Mouse (Mus musculus): ENCODE results near the gene Slc35a1.
A peak's percentile ranks its signal among the peaks of the same experiment; 100 is the strongest.
"Not testable (repeated sequence)": the region's sequence is repeated elsewhere in the genome, so short reads cannot be mapped to it uniquely, and the experiment has no call there.

Slc35a1 gene

GRCm38 (mm10) chr4:34686874-34687567, at the start of gene Slc35a1:
Gene Slc35a1 (minus strand): TSS chr4:34687438.
- DNase-seq, result peak; percentile 92

- no peak for DNase-seq
Measured at GRCm38 (mm10) chr4:34734461-34734860, 47.2 kb upstream of the Slc35a1 start.

GRCm38 (mm10) chr4:34733415-34733814, 46.2 kb upstream of the Slc35a1 start:
- DNase-seq, result not testable (repeated sequence)

DNA sequence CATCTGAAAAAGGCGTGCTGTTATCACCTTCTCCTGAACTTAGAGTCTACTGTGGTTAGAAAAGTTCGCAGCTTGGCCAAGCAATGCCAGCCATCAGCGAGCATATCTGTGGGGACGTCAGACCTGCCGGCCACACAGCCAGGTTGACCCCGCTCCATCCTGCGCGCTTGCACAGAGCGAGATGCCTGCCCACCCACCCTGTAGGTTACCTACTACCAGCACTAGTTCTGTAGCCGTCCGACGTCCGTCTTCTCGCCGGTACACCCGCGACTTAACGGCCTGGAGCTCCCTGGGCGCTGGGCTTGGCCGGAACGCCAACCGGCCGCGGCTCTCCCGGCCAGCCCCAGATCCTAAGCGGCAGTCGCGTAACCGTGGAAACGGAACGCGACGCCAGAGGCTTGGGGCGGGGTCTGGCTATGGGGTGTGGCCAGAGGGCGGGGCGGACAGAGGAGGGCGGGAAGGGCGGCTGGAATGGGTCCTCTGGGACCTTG, 42.7 kb upstream of the Slc35a1 start, which contains the start of gene Cfap206:
Gene Cfap206, minus strand, starts transcription at position 356 of the 491 bp plus-strand sequence.
- peak; percentile 50 for DNase-seq

DNA sequence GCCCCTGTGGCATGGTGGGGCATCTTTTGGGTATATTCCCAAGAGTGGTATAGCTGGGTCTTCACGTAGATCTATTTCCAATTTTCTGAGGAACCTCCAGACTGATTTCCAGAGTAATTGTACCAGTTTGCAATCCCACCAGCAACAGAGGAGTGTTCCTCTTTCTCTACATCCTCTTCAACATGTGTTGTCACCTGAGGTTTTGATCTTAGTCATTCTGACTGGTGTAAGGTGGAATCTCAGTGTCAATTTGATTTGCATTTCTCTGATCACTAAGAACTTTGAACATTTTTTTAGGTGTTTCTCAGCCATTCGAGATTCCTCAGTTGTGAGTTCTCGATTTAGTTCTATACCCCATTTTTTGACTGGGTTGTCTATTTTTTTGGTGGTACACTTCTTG, 38.5 kb upstream of the Slc35a1 start:
- DNase-seq, result not testable (repeated sequence)

DNA sequence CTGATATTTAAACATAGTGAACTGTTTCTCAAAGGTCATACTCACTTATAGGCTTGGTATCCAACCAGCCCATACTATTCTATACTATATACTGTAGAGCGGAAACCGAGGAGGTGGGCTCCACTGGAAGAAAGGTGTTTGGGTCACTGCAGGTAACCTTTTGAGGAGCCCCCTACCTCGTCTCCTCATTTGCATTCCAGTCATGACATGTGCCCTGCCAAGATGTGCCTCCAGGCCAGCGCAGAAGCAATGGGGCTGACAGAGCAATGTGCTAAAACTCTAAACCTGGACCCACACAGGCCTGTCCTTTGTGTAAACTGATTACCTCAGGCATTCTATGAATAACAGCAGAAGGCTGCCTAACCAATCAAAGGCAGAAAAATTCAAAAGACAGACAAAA, 37.1 kb upstream of the Slc35a1 start:
- DNase-seq, result no peak

DNA sequence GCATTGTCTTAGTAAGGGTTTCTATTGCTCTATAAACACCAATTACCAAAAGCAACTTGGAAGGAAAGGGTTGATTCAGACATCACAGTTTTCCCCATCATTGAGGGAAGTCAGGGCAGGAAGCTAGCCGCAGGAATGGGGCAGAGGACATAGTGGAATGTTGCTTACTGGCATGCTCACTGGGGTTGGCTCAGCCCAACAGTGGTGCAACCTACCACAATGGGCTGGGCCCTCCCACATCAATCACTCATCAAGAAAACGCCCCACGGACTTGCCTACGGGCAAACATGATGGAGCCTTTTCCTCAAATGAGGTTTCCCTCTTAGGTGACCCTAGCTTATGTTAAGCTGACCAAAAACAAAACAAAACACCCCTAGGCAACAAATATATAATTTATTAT, 35.9 kb upstream of the Slc35a1 start:
- DNase-seq, result no peak

- DNase-seq, result no peak
Measured at GRCm38 (mm10) chr4:34720127-34720895, 33.1 kb upstream of the Slc35a1 start.

GRCm38 (mm10) chr4:34719421-34719820, 32.2 kb upstream of the Slc35a1 start:
- DNase-seq, result no peak

- DNase-seq, result no peak
Measured at GRCm38 (mm10) chr4:34715062-34715461, 27.8 kb upstream of the Slc35a1 start.

DNA sequence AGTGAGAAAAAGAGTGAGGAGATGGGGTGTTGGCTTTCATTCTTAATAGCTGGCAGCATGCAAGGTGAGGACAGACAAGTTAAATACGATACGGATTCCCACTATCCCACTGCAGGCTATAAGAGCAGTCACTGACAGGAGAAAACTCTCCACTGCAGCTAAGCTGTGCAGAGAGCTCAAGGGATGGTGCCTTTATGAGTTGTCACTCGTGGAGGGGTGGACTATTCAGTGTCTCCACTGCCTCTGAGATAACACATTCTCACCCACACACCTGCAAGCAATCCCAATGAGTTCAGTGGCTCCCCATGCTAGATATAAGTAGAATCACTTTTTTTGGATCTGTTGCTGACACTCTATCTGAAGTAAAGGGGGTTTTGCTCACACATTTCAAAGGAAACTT, 20.9 kb upstream of the Slc35a1 start:
- no peak for DNase-seq

DNA sequence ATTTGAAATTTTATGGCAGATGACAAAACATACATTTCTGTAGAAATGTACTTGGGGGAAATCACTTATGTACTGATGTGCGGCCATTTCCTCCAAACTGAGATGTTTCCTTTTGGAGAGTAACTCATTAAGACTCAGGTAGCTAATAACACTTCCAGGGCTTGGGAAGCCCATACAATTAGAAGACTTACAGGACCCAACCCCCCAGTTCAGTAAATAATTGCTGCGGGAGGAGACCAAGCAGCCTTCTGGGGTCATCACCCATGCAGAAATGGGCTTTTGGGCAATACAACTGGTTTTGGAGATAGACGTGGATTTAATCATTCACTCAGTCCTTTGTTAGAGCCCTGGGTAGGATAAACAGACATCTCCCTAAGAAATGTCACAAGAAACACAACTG, 20.0 kb upstream of the Slc35a1 start:
- DNase-seq, result no peak

GRCm38 (mm10) chr4:34703029-34703428, 15.8 kb upstream of the Slc35a1 start:
- DNase-seq, result no peak

DNA sequence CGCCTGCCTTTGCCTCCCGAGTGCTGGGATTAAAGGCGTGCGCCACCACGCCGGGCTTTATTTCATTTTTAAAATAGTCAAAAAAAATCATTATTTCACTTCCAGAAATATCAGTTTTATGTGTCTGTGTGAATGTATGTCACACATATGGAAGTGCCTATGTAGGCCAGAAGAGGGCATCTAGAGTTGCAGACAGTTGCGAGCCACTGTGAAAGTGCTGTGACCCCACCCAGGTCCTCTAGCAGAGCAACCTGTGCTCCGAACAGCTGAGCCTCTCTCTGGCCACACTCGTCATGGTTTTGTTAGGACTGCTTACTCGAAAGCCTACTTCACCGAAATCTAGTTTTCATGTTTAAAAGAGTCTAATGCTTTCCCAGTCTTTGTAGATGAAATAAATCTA, 15.0 kb upstream of the Slc35a1 start:
- DNase-seq, result no peak

DNA sequence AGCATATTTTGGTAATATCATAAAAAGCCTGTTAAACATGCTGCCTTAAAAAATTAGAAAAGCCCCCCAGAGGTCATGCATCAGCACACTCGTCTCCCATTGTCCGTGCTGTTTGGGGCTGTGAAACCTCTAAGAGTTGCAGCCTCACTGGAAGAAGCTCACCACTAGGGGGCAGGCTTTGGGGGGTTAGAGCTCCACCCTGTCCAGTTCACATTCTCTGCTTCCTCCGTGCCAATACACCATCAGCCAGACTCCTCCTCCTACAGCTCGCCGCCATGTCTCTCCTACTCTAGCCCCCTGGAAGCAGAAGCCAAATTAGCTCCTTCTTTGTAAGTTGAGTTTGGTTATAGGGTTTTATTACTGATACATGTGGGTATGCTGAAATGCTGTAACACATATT, 14.3 kb upstream of the Slc35a1 start:
- peak; percentile 51 for DNase-seq

DNA sequence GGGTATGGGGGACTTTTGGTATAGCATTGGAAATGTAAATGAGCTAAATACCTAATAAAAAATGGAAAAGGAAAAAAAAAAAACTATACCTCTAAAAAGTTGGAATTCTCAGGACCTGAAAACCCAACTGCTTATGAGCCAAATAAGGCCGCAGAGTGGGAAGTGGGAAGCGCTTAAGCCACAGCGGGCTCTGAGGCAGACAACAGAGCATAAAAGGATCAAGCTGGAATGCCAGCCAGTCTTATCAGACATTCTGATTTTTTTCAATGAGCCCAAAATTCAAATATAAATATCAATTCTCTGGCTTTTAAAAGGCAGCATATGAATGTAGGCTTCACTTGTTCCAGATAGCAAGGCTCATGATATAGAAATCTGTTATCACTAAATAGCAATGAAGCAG, 783 bp upstream of the Slc35a1 start:
- no peak for DNase-seq

DNA sequence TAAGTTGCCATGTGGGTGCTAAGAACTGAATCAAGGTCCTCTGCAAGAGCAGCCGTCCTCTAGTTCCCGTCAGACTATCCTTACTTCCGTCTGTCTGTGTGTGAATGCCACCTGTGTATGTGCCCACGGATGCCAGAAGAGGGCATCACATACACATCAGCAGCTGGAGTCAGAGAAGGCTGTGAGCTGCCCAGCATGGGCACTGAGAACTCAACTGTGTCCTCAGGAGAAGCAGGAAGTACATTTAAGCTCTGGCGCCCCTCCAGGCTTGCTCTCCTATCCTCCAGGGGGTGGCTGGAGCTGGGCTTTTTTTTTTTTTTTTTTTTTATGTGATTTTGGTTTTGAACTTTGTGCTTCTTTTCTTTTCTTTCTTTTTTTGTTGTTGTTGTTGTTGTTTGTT, 6.7 kb downstream of the Slc35a1 start:
- no peak for DNase-seq

DNA sequence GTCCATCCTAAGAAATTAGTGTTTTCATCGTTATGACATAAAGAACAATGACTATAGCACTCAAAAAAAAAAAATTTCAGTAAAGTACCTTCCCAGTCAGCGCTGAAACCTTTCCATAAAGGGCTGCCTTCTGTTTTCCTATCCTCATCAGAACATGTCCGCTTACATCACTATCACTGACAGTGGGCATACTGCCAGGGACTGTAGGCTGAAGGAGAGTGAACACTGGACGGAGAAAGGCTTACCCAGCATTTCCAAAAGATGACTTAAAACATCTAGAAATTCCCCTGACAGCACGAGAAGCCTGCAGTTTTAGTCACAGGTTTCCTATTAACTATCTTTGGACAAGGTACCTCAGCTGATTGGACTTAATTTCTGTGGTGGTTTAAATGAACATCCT, 13.5 kb downstream of the Slc35a1 start:
- no peak for DNase-seq

- DNase-seq, result no peak
Measured at GRCm38 (mm10) chr4:34667923-34668322, 19.3 kb downstream of the Slc35a1 start.

DNA sequence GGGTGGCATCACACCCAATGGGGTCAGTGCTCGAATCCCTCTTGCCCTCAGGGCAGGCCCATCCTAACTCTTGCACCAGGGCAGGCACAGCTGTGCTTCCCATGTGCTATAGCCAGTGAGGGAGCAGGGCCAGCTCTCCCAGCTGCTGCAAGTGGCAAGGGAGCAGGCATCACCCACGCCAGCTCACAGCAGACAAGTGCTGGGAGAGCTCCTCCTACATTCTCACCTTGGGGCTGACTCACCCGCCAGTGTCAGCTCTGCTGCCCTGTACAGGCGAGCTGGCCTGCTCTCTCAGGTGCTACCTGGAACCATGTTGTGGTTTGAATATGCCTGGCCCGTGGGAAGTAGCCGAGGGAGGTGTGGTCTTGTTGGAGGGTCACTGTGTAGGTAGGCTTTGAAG, 25.3 kb downstream of the Slc35a1 start:
- DNase-seq, result no peak

DNA sequence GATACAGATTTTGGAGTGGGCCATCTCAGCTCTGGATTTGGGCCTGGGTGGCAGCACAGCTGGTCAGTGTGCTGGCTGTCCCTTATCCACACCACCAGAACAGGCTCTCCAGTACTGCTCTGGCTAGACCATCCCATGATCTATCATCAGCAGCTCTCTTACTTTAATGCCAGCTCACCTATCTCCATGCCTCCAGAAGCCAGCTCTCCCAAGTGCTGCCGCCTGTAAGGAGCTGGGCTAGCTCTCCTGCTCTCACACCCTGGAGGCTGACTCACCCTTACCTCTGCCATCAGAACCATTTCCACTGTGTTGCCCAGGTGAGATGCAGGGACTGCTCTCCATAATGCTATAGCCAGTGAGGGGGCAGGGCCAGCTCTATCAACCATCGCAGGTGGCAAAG, 25.7 kb downstream of the Slc35a1 start:
- no peak for DNase-seq

- no peak for DNase-seq
Measured at GRCm38 (mm10) chr4:34659012-34659411, 28.2 kb downstream of the Slc35a1 start.

DNA sequence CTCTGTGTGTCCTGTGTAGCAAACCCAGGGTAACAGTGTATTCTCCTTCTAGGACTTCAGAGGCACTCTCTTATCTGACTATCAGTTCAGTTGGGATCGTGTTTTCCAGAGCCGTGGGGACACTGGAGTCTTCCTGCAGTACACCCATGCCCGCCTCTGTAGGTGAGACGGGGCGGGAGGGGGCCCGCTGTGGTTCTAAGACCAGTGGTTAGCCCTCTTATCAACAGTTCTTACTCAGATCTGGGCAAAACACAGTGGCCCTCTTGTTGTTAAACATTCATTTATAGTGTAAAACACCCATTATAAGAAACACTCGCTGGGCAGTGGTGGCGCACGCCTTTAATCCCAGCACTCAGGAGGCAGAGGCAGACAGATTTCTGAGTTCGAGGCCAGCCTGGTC, 31.1 kb downstream of the Slc35a1 start:
- DNase-seq, result no peak

DNA sequence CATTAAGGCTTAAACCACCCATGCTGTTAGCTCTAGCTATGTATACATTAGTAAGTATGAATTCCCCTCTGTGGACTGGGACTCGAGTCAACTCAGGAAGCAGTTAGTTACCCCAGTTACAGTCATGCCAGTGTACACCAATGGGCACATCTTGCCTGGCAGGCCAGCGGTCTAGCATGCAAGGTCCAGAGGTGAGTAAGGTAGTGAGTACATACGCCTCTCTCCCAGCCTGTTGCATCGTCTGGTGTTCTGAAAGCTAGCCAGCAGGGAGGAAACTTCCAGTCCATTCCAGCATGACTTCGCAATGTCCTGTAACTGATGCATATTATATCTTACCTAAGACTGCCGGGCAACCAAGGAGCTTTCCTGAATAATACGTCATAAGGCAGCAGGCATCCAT, 34.1 kb downstream of the Slc35a1 start:
- no peak for DNase-seq

All from right cerebral cortex, postnatal 4 days (tissue).